Mouse (Mus musculus) large intestine, adult 2 months (tissue): ENCODE results near the gene Anapc15-ps. TPM values are rescaled to one million over a fixed set of nuclear protein-coding genes. Genes with fewer than 3 reads are reported as not detected.

Experiments
- DNase-seq: peaks from one replicate; pipeline ENCODE4 v3.0.0-alpha.2; 2012; ENCODE audit warnings: low read depth, low spot score
- WGBS: fragments of 180-500 bp; shearing (Covaris S2); methylation state at CpG from one replicate; pipeline ENCODE4 v1.1.7; 2018; 5-methylcytosine and 5-hydroxymethylcytosine counted together
- polyA plus RNA-seq: library from polyadenylated mRNA; depleted of rRNA; stranded (reverse); fragments of >200 nt; gene quantifications from 2 replicates; pipeline ENCODE4 v1.2.3, GENCODE M21; 2012

Gene Anapc15-ps
- polyA plus RNA-seq, 1 experiment, result not detected

DNA sequence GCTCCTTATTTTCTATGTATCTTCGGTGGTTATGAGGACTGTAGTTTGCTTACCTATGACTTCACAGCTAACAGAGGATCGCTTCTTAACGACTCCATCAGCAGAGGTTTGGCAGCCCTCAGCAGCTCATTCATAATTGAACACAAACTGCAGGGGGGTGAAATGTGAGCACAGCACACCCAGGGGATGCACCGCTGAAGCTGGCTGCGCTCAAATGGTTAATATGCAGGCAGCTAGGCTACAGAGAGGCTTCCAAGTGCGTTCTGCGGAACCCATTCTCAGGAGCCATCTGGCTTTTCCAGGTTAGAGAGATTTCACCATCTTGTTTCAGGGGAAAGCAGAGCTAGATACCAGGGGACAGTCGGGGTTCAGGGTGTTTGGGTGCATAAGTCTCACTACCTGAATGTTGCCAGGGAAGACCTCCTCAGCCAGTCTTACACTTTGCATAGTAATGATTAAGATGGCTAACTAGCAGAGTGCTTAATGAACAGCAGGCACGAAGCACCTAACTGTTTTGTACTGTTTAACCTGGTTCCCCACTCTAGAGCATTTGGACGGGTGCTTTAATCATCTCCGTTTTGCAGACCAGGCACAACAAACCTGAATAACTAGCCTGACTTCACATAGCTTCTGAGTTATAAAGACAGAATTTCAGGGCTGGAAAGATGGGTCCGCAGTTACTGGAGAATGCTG is 21.5 kb upstream of the Anapc15-ps start:
- WGBS, result 79% methylated on average over 12 of the region's 12 CpGs
- no peak for DNase-seq

DNA sequence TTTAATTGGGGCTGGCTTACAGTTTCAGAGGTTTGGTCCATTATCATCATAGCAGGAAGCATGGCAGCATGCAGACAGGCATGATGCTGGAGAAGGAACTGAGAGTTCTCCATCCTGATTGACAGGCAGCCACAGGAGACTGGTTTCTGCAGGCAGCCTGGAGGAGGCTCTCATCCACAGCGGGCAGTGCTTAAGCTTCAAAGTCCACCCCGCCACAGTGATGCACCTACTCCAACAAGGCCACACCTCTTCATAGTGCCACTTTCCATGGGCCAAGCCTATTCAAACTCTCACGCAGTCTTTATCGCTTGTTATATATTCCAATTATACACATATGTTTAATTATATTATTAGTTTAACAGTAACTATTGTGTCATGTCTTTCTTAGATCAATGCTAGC is 18.1 kb upstream of the Anapc15-ps start:
- DNase-seq, result no peak

DNA sequence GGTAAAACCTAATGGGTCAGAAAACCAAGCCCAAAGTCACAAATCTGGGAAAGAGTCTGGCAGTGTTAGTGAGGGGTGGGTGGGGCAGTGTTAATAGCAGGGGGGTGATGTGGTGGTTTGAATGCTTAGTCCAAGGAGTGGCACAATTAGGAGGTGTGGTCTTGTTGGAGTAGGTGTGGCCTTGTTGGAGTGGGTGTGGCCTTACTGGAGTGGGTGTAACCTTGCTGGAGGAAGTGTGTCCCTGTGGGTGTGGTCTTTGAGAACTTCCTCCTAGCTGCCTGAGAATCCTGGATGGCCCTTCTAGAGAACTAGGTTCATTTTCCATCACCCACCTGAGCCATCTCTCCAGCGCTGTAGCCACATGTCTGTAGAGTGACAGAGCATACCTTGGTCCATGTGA is 16.6 kb upstream of the Anapc15-ps start:
- 85% methylated on average over 1 of the region's 1 CpGs for WGBS
- no peak for DNase-seq

More for the DNA sequence above, 18.1 kb upstream of the Anapc15-ps start:
- WGBS, result 65% methylated on average over 4 of the region's 4 CpGs

DNA sequence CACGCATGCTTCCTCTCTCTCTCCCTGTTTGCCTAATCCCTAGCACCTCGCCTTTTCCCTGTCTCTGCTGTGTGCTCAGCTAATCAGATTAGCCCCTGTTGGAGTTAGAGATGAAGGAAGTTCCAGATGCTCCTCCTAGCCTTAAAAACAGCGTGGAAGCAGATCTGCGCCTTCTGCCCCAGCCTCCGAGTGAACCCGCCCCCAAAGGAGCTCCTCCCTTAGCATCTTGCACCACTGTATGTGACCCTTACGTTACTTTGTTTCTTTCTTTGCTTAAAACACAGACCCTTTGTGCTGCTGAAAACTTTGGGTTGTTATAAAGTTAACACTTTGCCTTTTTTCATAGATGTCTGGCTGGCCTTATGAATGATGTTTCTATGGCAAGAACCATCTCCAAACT is 15.8 kb upstream of the Anapc15-ps start:
- WGBS, result 90% methylated on average over 7 of the region's 7 CpGs
- DNase-seq, result no peak

DNA sequence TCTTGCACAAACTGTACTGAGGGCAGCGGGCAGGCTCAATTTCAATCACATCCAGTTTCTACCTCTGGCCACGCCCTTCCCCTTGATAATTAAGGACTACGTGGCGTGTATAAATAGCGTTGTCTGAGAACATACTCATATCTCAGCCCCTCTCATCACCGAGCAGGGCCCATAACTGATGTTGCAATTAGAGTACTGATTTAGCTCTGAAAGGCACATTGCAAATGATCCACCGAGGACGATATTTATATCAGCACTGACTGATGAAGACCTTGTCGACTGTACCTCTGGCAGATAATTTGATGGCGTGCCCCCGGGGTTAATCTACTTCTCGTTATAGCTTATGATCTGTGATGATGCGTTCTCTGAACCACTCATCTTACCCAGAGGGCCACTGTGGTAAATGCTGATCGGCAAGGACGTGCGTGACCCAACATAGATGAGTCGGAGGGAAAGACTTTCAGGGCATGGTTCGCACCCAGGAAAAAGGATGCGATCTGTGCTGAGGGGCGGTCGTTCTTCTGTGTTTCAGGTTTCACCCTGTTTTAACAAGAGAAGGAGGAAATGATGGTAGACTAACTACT is 14.4 kb upstream of the Anapc15-ps start:
- WGBS, result 80% methylated on average over 21 of the region's 21 CpGs
- DNase-seq, result no peak

DNA sequence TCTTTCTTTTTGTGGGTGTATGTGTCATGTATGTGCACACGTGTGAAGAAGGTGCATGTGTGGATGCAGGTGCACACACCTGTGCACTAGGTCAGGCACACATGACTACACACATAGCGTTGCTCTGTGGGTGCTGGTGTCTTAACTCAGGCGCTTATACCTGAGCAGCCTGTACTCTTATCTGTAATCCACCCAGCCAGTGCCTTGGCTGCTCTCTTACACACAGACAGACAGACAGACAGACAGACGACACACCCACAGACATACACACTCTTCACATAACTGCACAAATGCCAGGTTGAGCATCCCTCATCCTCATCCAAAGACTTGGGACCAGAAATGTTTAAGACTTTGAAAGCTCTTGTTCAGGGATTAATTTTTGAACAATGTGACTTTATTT is 12.8 kb upstream of the Anapc15-ps start:
- no peak for DNase-seq

DNA sequence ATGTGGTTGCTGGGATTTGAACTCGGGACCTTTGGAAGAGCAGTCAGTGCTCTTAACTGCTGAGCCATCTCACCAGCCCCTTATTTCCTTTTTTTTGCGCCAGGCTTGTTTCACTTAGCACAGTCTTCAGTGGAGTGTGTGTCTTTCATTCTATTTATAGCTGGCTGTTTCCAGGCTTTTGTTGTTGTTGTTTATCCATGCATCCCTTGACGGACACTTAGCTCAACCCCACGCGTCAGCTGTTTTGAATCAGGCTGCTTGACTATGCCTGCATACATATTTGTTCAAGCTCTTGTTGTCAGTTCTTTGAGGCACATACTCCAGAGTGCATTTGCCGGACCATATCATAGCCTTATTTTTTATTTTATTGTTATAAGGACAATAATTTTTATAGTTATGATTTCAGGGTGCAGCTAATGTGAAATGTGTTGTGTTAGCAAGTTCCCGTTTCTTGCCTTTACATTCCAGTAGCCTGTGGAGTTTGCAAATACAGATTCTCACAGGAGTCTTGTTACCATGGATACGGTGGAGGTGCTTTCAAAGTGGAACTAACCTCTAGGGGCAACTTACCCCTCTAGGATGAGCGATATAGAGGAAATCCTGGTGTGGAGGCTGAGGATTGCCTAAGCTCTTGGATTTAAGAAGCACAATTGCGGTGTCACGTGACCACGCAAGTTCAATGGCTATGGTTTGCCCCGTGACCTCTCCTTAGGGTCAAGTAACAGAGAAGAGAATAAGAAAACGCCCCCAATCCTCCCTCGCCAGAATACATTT is 11.7 kb upstream of the Anapc15-ps start:
- 58% methylated on average over 15 of the region's 15 CpGs for WGBS
- DNase-seq, result no peak

More for the DNA sequence above, 12.8 kb upstream of the Anapc15-ps start:
- WGBS, result 81% methylated on average over 4 of the region's 4 CpGs

DNA sequence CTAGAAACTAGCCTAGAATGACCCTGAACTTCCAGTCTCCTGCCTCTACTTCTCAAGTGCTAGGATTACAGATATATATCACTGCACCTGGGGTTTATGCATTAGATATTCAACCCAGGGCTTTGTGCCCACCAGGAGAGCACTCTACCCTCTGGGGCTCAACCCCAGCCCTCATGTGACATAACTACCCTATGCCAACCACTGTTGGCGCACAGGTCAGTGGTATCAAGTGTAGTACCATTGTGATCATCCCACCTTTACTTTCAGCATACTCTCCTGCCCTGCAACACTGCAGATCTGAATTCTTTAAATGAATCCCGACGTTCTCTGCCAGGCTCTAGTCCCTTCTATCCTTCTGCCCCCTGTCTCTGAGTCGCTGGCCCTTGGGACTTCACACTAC is 11.0 kb upstream of the Anapc15-ps start:
- DNase-seq, result no peak
- 90% methylated on average over 4 of the region's 4 CpGs for WGBS

DNA sequence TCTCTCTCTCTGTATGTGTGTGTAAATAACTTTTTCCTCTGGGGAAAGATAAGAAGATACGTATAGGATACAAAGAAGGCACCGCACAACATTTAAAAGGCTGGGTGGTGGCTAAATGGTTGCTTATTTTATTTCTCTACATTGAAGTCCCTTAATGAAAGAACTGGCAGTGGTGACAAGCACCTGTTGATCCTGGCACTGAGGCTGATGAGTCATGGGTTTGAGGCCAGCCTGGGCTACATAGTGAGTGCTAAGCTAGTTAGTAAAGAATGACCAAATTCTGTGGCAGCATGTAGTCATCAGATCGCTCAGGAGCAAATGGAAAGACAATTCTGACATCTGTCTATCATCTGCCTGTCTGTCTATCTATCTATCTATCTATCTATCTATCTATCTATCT is 10.5 kb upstream of the Anapc15-ps start:
- 98% methylated on average over 3 of the region's 3 CpGs for WGBS

DNA sequence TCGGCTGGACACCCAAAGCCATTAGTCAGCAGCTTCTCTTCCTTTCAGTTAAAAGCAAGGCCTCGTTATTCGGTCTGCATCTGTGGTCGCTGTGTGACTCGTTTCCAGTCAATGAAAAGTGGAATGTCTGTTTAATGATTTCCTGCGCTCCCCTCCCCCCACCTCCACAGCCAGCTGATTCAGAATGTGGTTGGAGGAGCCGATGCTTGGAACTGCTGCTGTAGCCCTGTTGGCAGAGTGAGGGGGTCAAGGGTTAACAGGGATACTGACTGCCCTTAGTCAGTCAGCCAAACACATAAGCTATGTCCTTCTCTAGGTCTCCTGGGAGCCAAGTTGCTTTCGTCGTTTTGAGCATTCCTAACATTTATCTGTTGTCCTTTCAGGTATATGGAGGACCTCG is 9.7 kb upstream of the Anapc15-ps start:
- 72% methylated on average over 10 of the region's 10 CpGs for WGBS
- DNase-seq, result no peak

More for the DNA sequence above, 10.5 kb upstream of the Anapc15-ps start:
- DNase-seq, result no peak

DNA sequence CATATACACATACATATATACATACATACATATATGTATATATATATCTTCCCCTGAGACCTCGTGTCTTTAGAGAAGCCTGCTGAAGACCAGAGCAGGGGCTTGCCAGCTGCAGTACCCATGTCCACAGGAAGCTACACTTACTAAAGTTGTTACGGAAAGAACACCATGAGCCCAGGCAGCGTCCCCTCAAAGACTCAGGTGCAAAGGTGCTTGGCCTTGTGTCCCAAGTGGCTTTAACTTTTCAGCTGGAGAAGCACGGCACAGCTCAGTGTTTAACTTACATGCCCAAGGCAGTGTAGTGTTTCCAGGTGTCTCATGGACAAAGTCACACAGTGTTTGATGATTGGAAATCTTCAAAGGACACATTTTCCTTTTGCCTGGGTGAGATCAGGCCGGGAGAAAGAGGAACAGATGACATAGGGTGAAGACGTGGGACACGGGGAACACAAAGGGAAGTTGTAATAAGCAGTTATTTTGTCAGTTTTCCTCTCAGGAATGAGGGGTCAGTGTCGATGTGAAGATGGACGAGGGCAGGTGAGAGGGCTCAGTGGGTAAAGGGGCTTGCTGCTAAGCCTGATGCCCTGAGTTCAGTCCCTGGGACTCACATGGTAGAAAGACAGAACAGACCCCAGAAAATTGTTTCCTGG is 9.0 kb upstream of the Anapc15-ps start:
- WGBS, result 84% methylated on average over 9 of the region's 9 CpGs
- no peak for DNase-seq

DNA sequence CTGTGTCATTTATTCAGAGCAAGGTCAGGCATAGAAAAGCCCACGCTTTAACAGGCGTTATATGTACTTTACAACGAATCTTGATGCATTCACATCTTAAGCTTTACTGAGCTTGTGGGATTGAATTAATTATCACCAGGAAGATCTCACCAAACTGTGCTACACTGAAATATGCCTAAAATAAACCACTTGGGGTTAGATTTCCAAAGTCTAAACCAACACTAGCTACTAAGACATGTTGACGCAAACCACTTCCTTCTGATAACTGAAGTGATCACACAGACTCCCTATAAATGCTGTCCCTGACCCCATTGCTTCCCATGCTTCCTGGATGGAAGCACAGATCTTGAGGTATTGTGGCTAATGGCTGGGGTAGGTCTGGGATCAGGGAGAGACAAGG is 8.2 kb upstream of the Anapc15-ps start:
- no peak for DNase-seq
- 66% methylated on average over 4 of the region's 4 CpGs for WGBS

DNA sequence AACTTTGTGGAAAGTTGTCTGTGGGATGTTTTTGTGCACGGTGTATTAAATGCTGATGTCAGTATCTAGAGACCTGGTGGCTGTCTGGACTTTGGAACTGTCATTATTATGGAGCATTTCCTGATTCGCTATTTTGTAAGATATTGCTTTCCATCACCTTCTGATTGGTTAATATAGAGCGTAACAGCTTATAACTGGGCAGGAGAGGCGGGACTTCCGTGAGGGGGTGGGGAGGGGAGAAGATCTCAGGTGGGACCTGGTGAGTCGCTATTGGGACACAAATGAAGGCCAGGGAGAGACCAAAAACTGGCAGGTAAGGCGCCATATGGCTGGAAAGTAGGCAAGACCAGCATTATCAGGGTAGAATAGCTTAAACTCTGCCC is 7.8 kb upstream of the Anapc15-ps start:
- 58% methylated on average over 7 of the region's 7 CpGs for WGBS
- DNase-seq, result peak; percentile 39

DNA sequence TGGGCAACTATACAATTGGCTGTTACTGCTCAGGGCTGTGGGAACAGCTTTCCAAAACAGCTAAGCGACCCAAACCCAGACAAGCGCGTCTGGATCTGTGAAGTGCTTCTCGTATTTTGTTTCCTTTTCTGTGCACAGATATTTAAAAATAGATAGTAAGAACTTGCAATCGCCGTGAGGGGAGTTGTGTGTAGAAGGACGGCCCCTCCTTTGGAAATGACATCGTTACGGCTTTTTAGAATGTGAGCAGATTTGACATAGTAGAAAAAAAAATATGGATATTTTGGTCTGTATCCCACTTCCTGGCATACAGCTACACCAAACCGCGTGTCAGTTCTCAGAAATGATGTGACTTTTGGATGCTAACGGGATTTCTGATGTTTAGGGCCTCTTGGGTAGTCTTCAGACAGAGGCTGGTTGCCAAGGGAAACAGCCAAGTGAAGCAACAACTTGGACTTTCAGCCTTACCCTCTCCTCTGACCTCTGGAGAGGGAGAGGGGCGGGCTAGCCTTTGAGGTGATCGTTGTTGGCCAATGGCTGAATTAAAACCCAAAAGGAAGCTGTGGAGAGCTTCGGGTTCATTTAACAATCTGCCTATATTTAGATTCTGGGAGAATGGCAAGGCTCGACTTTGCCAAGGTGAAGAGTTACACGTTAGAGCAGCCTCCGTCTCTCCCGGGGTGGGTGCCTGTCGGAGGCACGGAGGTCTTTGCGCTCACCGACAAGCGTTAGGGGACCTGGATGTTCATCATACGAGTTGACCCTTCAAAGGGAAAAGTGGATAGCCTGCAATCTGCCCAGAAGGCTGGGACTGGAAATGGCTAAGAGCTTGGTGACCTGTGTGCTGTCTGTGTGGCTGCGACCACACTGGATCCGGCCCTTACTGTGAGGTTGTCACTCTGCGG is 7.2 kb upstream of the Anapc15-ps start:
- 63% methylated on average over 28 of the region's 28 CpGs for WGBS

DNA sequence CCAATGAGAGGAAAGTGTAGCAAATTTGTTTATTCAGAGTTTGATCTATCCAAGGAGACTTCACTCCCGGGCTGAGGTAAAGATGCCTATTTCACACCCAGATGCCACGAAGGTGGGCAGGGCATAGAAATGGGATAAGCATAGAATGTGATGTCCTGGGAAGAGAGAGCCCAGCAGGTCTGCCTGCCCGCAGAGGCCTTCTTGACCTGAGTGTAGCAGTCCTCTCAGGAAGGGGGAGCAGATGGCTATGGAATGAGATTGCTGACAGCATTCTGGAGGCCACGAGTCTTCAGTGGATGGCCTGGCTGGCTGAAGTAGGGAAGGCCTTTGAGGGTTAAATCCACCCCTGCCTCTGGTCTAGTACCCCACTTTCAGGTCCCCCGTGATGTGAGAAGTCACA is 5.9 kb upstream of the Anapc15-ps start:
- no peak for DNase-seq
- WGBS, result 89% methylated on average over 5 of the region's 5 CpGs

More for the DNA sequence above, 7.2 kb upstream of the Anapc15-ps start:
- no peak for DNase-seq

DNA sequence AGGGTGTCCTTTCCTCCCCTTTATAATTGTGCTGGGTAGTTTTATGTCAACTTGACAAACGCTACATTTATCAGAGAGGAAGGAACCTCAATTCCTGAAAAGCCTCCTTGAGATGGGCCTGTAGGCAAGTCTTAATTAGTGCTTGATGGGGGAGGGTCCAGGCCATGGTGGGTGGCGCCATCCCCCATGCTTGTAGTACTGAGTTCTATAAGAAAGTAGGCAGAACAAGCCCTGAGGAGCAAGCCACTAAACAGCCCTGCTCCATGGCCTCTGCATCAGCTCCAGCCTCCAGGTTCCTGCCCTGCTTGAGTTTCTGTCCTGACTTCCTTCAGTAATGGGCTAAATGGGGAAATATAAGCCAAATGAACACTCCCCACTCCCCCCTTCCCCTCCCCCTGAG is 5.4 kb upstream of the Anapc15-ps start:
- WGBS, result 82% methylated on average over 2 of the region's 2 CpGs
- DNase-seq, result no peak

DNA sequence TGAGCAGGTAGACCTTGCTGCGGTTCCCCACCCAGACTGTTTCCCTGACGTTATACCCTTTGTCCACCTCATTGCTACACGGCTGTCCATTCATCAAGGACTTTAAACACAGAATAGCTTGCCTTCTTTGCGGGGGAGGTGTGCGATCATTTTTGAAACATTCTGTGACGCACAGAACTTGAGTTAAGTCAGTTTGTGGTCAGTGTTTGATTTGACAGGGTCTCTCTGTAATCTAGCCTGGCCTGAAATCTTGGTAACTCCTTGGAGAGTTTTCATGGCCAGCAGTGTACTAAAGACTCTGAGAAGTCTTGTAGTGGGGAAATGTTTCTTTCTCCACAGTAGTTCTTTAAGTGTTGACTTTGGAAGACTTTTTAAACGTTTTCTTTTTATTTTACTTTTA is 5.0 kb upstream of the Anapc15-ps start:
- DNase-seq, result no peak
- WGBS, result 76% methylated on average over 7 of the region's 7 CpGs

DNA sequence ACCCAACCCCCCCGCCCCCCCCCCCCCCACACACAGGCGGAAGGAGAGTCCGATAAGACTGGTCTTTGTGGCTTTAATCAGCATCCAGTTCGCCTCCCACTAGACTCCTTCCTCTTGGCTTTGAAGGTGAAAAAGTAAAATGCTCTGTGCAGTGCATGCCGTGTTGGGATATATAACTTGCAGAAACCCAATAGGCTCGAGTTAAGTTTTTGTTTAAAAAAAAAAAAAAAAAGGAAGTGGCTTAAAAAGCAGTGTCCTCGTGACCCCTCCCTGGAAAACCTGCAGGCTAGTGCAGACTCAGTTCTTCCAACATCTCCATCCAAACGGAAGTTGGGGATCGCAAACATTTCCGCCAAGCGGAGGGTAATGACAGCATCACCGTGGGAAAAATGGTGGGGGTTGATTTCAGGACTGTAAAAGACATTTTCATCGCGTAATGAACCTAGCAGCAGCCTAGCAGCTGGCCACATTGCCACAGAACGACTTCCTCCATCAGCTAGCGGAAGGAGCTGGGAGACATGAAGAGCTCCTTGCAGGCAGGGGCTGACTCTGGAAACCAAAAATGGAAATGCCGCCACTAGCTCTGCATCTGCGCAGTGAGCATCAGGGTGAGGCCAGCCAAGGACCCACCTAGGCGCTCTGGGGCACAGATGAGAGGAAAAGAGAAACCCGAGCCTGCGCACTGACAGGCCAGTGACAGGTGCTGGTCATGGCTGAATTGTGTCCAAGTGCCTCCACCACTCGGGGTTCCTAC is 4.3 kb upstream of the Anapc15-ps start:
- 50% methylated on average over 22 of the region's 22 CpGs for WGBS
- no peak for DNase-seq

DNA sequence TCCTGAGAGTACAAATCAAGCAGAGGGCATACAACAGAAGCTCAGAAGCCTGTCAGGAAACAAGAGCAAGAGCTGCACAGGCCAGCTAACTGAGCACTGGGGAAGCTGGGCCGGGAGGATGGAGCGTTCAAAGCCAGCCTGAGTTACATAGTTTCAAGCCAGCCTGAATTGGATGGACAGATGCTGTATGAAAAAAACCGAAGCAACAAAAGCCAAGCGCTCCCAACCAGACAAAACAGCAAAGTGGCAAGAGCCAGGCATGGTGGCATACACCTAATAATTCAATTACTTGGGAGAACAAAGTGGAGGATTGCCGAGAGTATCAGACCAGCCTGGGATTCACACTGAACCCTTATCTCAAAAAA is 3.7 kb upstream of the Anapc15-ps start:
- WGBS, result 80% methylated on average over 5 of the region's 5 CpGs
- no peak for DNase-seq
